Mouse (Mus musculus): ENCODE measurements at regions not wholly inside any gene's neighbourhood (a gene's known extent, or its start where the extent isn't known, plus 50 kb on each side); places are given as distances from the start of the nearest gene placed in this dataset.

GRCm38 (mm10) chr12:39634337-39634736 lies 403.5 kb downstream of the Arl4a start:
- TF ChIP-seq CTCF (IDR thresholded peaks at IDR 0.05) (no peak), POLR2A (IDR thresholded peaks at IDR 0.05; ENCODE audit: insufficient read depth, low read depth, low read length) (no peak)
